Mouse (Mus musculus): ENCODE data around the gene R3hdm2.

R3hdm2 gene

GRCm38 (mm10) chr10:127519041-127519701, 139.0 kb downstream of the R3hdm2 start:
- DNase-seq: no peak

- no peak for DNase-seq
Measured at GRCm38 (mm10) chr10:127519903-127520713, 140.0 kb downstream of the R3hdm2 start.

- no peak for DNase-seq
Measured at GRCm38 (mm10) chr10:127520714-127521357, 140.7 kb downstream of the R3hdm2 start.

GRCm38 (mm10) chr10:127521611-127522080, 141.5 kb downstream of the R3hdm2 start:
- DNase-seq: no peak

- peak; percentile 92 for DNase-seq
Measured at GRCm38 (mm10) chr10:127522088-127522581, 142.0 kb downstream of the R3hdm2 start, which contains the start of gene Shmt2. Shmt2 (minus strand) TSS chr10:127522444.

- no peak for DNase-seq
Measured at GRCm38 (mm10) chr10:127524646-127525255, 144.6 kb downstream of the R3hdm2 start.

- no peak for DNase-seq
Measured at GRCm38 (mm10) chr10:127526048-127526447, 145.9 kb downstream of the R3hdm2 start.

GRCm38 (mm10) chr10:127526681-127527080, 146.6 kb downstream of the R3hdm2 start:
- peak; percentile 79 for DNase-seq

GRCm38 (mm10) chr10:127527481-127527880, 147.4 kb downstream of the R3hdm2 start:
- no peak for DNase-seq

- no peak for DNase-seq
Measured at GRCm38 (mm10) chr10:127530945-127531344, 150.8 kb downstream of the R3hdm2 start.

- DNase-seq: no peak
Measured at GRCm38 (mm10) chr10:127531548-127531947, 151.4 kb downstream of the R3hdm2 start.

- DNase-seq: peak; percentile 69
Measured at GRCm38 (mm10) chr10:127534036-127534928, 154.2 kb downstream of the R3hdm2 start, which contains the start of gene Nxph4. Nxph4 (minus strand) TSS chr10:127534559.

GRCm38 (mm10) chr10:127534929-127535384, 154.8 kb downstream of the R3hdm2 start:
- no peak for DNase-seq

GRCm38 (mm10) chr10:127536586-127537314, 156.6 kb downstream of the R3hdm2 start:
- DNase-seq: peak; percentile 73

GRCm38 (mm10) chr10:127537854-127538583, 157.9 kb downstream of the R3hdm2 start:
- DNase-seq: peak; percentile 91

GRCm38 (mm10) chr10:127541510-127541909, 161.4 kb downstream of the R3hdm2 start:
- no peak for DNase-seq

GRCm38 (mm10) chr10:127542084-127542483, 162.0 kb downstream of the R3hdm2 start:
- DNase-seq: peak; percentile 48

- DNase-seq: no peak
Measured at GRCm38 (mm10) chr10:127542720-127543119, 162.6 kb downstream of the R3hdm2 start.

GRCm38 (mm10) chr10:127543916-127544315, 163.8 kb downstream of the R3hdm2 start:
- no peak for DNase-seq

- no peak for DNase-seq
Measured at GRCm38 (mm10) chr10:127544375-127544774, 164.2 kb downstream of the R3hdm2 start.
